Mouse (Mus musculus) liver, postnatal 0 days (tissue): ENCODE data around the gene Fam102a.

Source experiments
- CTCF ChIP-seq: sonication (generic); IDR thresholded peaks from 2 replicates; pipeline ENCODE4 v1.5.1; 2016; ENCODE audit warnings: antibody characterized with exemption, low read depth
- EP300 ChIP-seq: IDR thresholded peaks from 2 replicates; pipeline ENCODE4 v1.6.1; 2016; ENCODE audit warnings: antibody characterized with exemption, low read depth, mild to moderate bottlenecking

- TF ChIP-seq CTCF (no peak), EP300 (no peak)
Measured at GRCm38 (mm10) chr2:32534061-32534732, 935 bp upstream of the Fam102a start.
